Mouse (Mus musculus) embryonic facial prominence, embryonic 11.5 days (tissue): ENCODE data around the gene Nrip3. TPM values are rescaled to one million over a fixed set of nuclear protein-coding genes. Genes with fewer than 3 reads are reported as not detected.

Experiments used
- ATAC-seq: fragments of 200-750 bp; cut with Nextera tagmentation; replicated peaks from 2 replicates; pipeline ENCODE4 v1.8.0; 2017; ENCODE audit warnings: low read depth; ENCODE audit not compliant: insufficient number of reproducible peaks, low FRiP score, low TSS enrichment
- DNase-seq: peaks from one replicate; pipeline ENCODE4 v3.0.0-alpha.2; 2015; ENCODE audit warnings: low spot score
- H3K27ac ChIP-seq: fragments of 300-500 bp; sonication (generic); replicated peaks from 2 replicates; pipeline ENCODE4 v1.5.1; 2014; ENCODE audit warnings: mild to moderate bottlenecking, low read depth, low read length, control low read depth
- H3K27me3 ChIP-seq: fragments of 300-500 bp; sonication (generic); 2 replicates; pipeline ENCODE4 v1.6.1; 2014; ENCODE audit warnings: mild to moderate bottlenecking, low read length, moderate library complexity, mixed read lengths; ENCODE audit not compliant: control insufficient read depth, insufficient read depth
- H3K36me3 ChIP-seq: fragments of 300-500 bp; sonication (generic); replicated peaks from 2 replicates; pipeline ENCODE4 v1.6.1; 2014; ENCODE audit warnings: low read depth, mild to moderate bottlenecking, low read length, moderate library complexity, mixed read lengths; ENCODE audit not compliant: control insufficient read depth, insufficient read depth
- H3K4me1 ChIP-seq: fragments of 300-500 bp; sonication (generic); 2 replicates; pipeline ENCODE4 v1.6.1; 2014; ENCODE audit warnings: low read length, mixed read lengths; ENCODE audit not compliant: control insufficient read depth, insufficient read depth
- H3K4me2 ChIP-seq: fragments of 300-500 bp; sonication (generic); 2 replicates; pipeline ENCODE4 v1.6.1; 2014; ENCODE audit warnings: low read depth, mild to moderate bottlenecking, control low read depth, low read length, moderate library complexity
- H3K4me3 ChIP-seq: fragments of 300-500 bp; sonication (generic); 2 replicates; pipeline ENCODE4 v1.5.1; 2014; ENCODE audit warnings: low read depth, low read length, control low read depth
- H3K9ac ChIP-seq: fragments of 300-500 bp; sonication (generic); replicated peaks from 2 replicates; pipeline ENCODE4 v1.6.1; 2014; ENCODE audit warnings: mild to moderate bottlenecking, control low read depth, low read length
- H3K9me3 ChIP-seq: fragments of 300-500 bp; sonication (generic); replicated peaks from 2 replicates; pipeline ENCODE4 v1.6.1; 2016; ENCODE audit warnings: mild to moderate bottlenecking, low read length, inconsistent platforms, mixed read lengths; ENCODE audit not compliant: control insufficient read depth
- WGBS: fragments of 180-500 bp; shearing (Covaris S2); extraction: QIAGEN DNeasy Blood & Tissue Kit; methylation state at CpG from one replicate; pipeline ENCODE4 v1.1.7; 2014; 5-methylcytosine and 5-hydroxymethylcytosine counted together
- polyA plus RNA-seq: library from polyadenylated mRNA; unstranded; fragments of >200 nt; fragmentation: Nextera tagmentation; extraction: Ambion mirVana; gene quantifications from 2 replicates; pipeline ENCODE4 v1.2.1, GENCODE M21; 2014

Gene Nrip3
- polyA plus RNA-seq, 1 experiment from 2014 or later, result 1.4 TPM

GRCm38 (mm10) chr7:109807616-109808485 lies 26.0 kb upstream of the Nrip3 start:
- H3K9me3 ChIP-seq, result no peaks in the 10 kb centered on the region
- no peaks in the 10 kb centered on the region for H3K4me1 ChIP-seq
- H3K9ac ChIP-seq, result no peak overlapping the region
- DNase-seq, result no peak
- no peaks in the 10 kb centered on the region for H3K36me3 ChIP-seq
- H3K4me2 ChIP-seq, result no peak overlapping the region
- no peak for ATAC-seq
- WGBS, result 82% methylated on average over 8 of the region's 8 CpGs
- H3K27ac ChIP-seq, result no peak overlapping the region
- H3K27me3 ChIP-seq, result no peaks in the 10 kb centered on the region
- no peak overlapping the region for H3K4me3 ChIP-seq

GRCm38 (mm10) chr7:109804843-109805242 lies 23.0 kb upstream of the Nrip3 start:
- no peaks in the 10 kb centered on the region for H3K27me3 ChIP-seq

GRCm38 (mm10) chr7:109804355-109804754 lies 22.5 kb upstream of the Nrip3 start:
- WGBS, result 91% methylated on average over 6 of the region's 6 CpGs
- DNase-seq (no peak), ATAC-seq (no peak)
- H3K9me3 ChIP-seq, result no peaks in the 10 kb centered on the region
- no peak overlapping the region for H3K27ac ChIP-seq
- no peak overlapping the region for H3K4me3 ChIP-seq
- H3K27me3 ChIP-seq, result no peaks in the 10 kb centered on the region
- no peaks in the 10 kb centered on the region for H3K4me1 ChIP-seq
- H3K4me2 ChIP-seq, result no peak overlapping the region
- no peak overlapping the region for H3K9ac ChIP-seq
- no peaks in the 10 kb centered on the region for H3K36me3 ChIP-seq

More at GRCm38 (mm10) chr7:109804843-109805242, 23.0 kb upstream of the Nrip3 start:
- no peak overlapping the region for H3K4me3 ChIP-seq
- no peaks in the 10 kb centered on the region for H3K9me3 ChIP-seq
- H3K9ac ChIP-seq, result no peak overlapping the region
- H3K4me1 ChIP-seq, result no peaks in the 10 kb centered on the region
- DNase-seq, result peak; percentile 30
- WGBS, result 69% methylated on average over 6 of the region's 6 CpGs
- no peak for ATAC-seq
- no peak overlapping the region for H3K27ac ChIP-seq
- H3K4me2 ChIP-seq, result no peak overlapping the region
- no peaks in the 10 kb centered on the region for H3K36me3 ChIP-seq

DNA sequence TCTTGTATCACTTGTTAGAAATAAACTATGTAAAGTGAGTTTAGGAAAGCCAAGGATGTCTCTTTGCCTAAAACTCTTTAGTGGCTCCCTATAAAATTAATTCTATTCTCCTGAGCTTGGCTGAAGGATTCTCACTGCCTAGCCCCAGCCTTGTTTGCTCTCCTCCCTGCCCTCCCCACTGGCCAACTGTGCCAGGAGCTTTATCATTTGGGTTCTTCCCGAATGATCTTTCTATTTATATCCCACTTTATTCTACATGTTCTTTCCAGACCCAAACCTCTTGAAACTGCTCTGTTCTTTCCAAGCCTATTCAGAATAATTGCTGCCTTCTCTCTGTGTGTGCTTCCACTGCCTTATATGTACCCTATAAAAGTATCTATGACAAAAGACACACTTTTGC lies 21.7 kb upstream of the Nrip3 start:
- Histone ChIP-seq H3K27ac (no peak overlapping the region), H3K27me3 (no peaks in the 10 kb centered on the region), H3K9ac (no peak overlapping the region), H3K4me2 (no peak overlapping the region), H3K9me3 (no peaks in the 10 kb centered on the region), H3K4me3 (no peak overlapping the region), H3K4me1 (no peaks in the 10 kb centered on the region), H3K36me3 (no peaks in the 10 kb centered on the region)
- ATAC-seq, result no peak
- DNase-seq, result no peak
- WGBS, result 85% methylated on average over 1 of the region's 1 CpGs

- Histone ChIP-seq H3K36me3 (no peaks in the 10 kb centered on the region), H3K9ac (no peak overlapping the region), H3K9me3 (no peaks in the 10 kb centered on the region), H3K27ac (no peak overlapping the region), H3K4me3 (no peak overlapping the region), H3K4me2 (no peak overlapping the region), H3K4me1 (no peaks in the 10 kb centered on the region), H3K27me3 (no peaks in the 10 kb centered on the region)
- no peak for ATAC-seq
- 89% methylated on average over 4 of the region's 4 CpGs for WGBS
- no peak for DNase-seq
Observed at GRCm38 (mm10) chr7:109800626-109801025, 18.8 kb upstream of the Nrip3 start.

DNA sequence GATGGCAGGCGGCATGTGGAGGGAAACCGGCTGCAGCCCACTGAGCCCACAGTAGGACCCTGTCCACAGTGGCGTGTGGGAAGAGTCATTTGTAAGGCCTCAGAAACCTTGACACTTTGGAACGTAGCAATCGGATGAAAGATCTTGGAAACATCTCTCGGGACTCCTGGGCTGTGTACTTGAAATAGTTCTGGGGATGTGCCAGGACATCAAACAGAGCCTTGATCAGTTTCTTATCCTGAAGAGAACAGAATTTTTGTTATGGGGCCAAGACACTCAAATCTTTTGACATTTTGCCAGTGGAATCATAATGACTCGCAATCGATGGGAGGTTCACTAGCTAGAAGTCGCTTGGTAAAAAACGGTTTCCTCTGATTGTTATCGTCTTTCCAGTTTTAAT lies 17.3 kb upstream of the Nrip3 start:
- Histone ChIP-seq H3K27me3 (no peaks in the 10 kb centered on the region), H3K27ac (no peak overlapping the region), H3K9me3 (no peaks in the 10 kb centered on the region), H3K36me3 (no peaks in the 10 kb centered on the region), H3K4me2 (no peak overlapping the region), H3K4me1 (no peaks in the 10 kb centered on the region), H3K9ac (no peak overlapping the region), H3K4me3 (no peak overlapping the region)
- DNase-seq, result no peak
- ATAC-seq, result no peak
- WGBS, result 87% methylated on average over 11 of the region's 11 CpGs

DNA sequence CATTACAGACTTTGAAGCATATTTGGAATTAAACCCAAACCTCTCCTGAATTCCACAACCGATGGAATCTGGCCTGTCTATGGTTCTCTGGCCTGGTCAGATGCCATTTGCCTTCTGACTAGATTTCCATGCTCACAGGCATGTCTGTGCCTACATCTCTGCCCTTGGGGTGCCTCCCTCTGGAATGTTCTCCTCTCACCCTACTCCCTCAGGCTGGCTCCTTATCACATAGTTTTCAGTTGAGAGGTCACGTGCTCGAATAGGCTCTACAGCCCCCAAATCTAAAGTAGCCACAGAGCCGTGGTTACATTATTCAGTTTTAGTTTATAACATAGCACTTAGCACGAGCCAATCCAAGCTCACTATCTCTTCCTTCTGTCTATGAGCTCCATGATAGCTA lies 13.7 kb upstream of the Nrip3 start:
- DNase-seq (no peak), ATAC-seq (no peak)
- H3K9me3 ChIP-seq, result no peaks in the 10 kb centered on the region
- no peak overlapping the region for H3K9ac ChIP-seq
- no peak overlapping the region for H3K27ac ChIP-seq
- no peaks in the 10 kb centered on the region for H3K4me1 ChIP-seq
- H3K4me3 ChIP-seq, result no peak overlapping the region
- no peaks in the 10 kb centered on the region for H3K27me3 ChIP-seq
- H3K4me2 ChIP-seq, result no peak overlapping the region
- H3K36me3 ChIP-seq, result no peaks in the 10 kb centered on the region
- 71% methylated on average over 5 of the region's 5 CpGs for WGBS

- H3K27me3 ChIP-seq, result no peaks in the 10 kb centered on the region
- H3K36me3 ChIP-seq, result no peaks in the 10 kb centered on the region
- ATAC-seq, result no peak
- no peak overlapping the region for H3K9ac ChIP-seq
- DNase-seq, result no peak
- H3K27ac ChIP-seq, result no peak overlapping the region
- WGBS, result 66% methylated on average over 2 of the region's 2 CpGs
- no peaks in the 10 kb centered on the region for H3K4me1 ChIP-seq
- no peak overlapping the region for H3K4me3 ChIP-seq
- no peaks in the 10 kb centered on the region for H3K9me3 ChIP-seq
- no peak overlapping the region for H3K4me2 ChIP-seq
Observed at GRCm38 (mm10) chr7:109794556-109794955, 12.7 kb upstream of the Nrip3 start.
